In genomic region chr17:29803545-29803944, GRCm38 (mm10) we compare ENCODE assay signal across 22 mouse cellular contexts.
DNase-seq lines count a peak whose midpoint lies in the region; ATAC-seq lines count a peak whose summit lies in the region.
"Had no signal": no experiment of that assay in that cellular context is flagged by ENCODE, and none has a peak within 500 bp of the region (broad histone marks: within the 10 kb centered on the region; RNA-seq: fewer than 3 reads in every experiment).

No protein-coding gene starts in this region.

- 73% methylated on average over 3 of the region's 3 CpGs for WGBS in kidney, embryonic 14.5 days

- peaks cover 3% of the 10 kb centered on the region; the same call in 1 of the 2 replicates for H3K27me3 ChIP-seq in kidney, embryonic 14.5 days (ENCODE audit: control insufficient read depth, insufficient read depth, low read length)
- H3K27me3 ChIP-seq: forebrain, embryonic 13.5 days; hindbrain, embryonic 15.5 days had no signal

- no peak overlapping the region for H3K27ac ChIP-seq in kidney, embryonic 14.5 days (ENCODE audit: low read depth, low read length)
- H3K27ac ChIP-seq: forebrain, embryonic 10.5 days; forebrain, embryonic 13.5 days; gastrocnemius, adult 2 months; hindbrain, embryonic 12.5 days; hindbrain, embryonic 15.5 days had no signal

- peaks cover 6% of the 10 kb centered on the region for H3K9me3 ChIP-seq in kidney, embryonic 14.5 days (ENCODE audit: control insufficient read depth, low read length)
- H3K9me3 ChIP-seq: hindbrain, embryonic 15.5 days had no signal

- DNase-seq in kidney, adult 11 months, result peak; percentile 55
- DNase-seq in kidney, adult 8-10 months, result peak; percentile 61 to 77
- DNase-seq in kidney, postnatal 10 days, result peak; percentile 36
- DNase-seq in kidney, postnatal 36 days, result peak; percentile 54 to 71
- no peak for DNase-seq in adrenal gland, postnatal 4 days (ENCODE audit: low spot score in 2 of 2)
- DNase-seq in retina, postnatal 1 day, result no peak
- no peak for DNase-seq in heart, adult 18-20 months
- DNase-seq: adrenal gland, adult 8-10 months; adrenal gland, postnatal 25 days; cerebellum, adult 18-20 months; cerebellum, adult 9-10 months; cerebellum, postnatal 14 days; gastrocnemius, adult 2 months; gastrocnemius, postnatal 14 days had no signal

- no peaks in the 10 kb centered on the region for H3K36me3 ChIP-seq in kidney, embryonic 14.5 days (ENCODE audit: control insufficient read depth, insufficient read depth, low read length)
- H3K36me3 ChIP-seq: forebrain, embryonic 10.5 days; hindbrain, embryonic 12.5 days; hindbrain, embryonic 15.5 days had no signal

- no peak overlapping the region for H3K4me3 ChIP-seq in kidney, embryonic 14.5 days (ENCODE audit: low read length)
- H3K4me3 ChIP-seq: forebrain, embryonic 10.5 days; forebrain, embryonic 13.5 days; gastrocnemius, adult 2 months; hindbrain, embryonic 12.5 days; hindbrain, embryonic 15.5 days had no signal

- no peak overlapping the region for H3K4me2 ChIP-seq in kidney, embryonic 14.5 days (replicated peaks; ENCODE audit: low read depth, low read length)
- H3K4me2 ChIP-seq: forebrain, embryonic 13.5 days; heart, embryonic 11.5 days; hindbrain, embryonic 12.5 days; hindbrain, embryonic 15.5 days had no signal

- H3K4me1 ChIP-seq in kidney, embryonic 14.5 days (ENCODE audit: control insufficient read depth, insufficient read depth, low read length), result no peaks in the 10 kb centered on the region

- no peak for ATAC-seq in kidney, embryonic 14.5 days (ENCODE audit: low FRiP score, low TSS enrichment)
- ATAC-seq: activated CD4-positive, CD25-positive, alpha-beta regulatory T cell, adult 4 months; forebrain, embryonic 13.5 days; forebrain, embryonic 16.5 days had no signal

- H3K9ac ChIP-seq in kidney, embryonic 14.5 days (ENCODE audit: low read depth, low read length), result no peak overlapping the region
- H3K9ac ChIP-seq: forebrain, embryonic 13.5 days; hindbrain, embryonic 12.5 days; hindbrain, embryonic 15.5 days had no signal

Comparison
In these comparisons a context has a peak if more than half of its experiments do, and no peak if none do; other contexts are left out.
1. DNase-seq: peak in kidney, adult 11 months (single experiment), kidney, adult 8-10 months (2 of 2), kidney, postnatal 10 days (single experiment) and kidney, postnatal 36 days (2 of 2); none in adrenal gland, postnatal 4 days (0 of 2), retina, postnatal 1 day (single experiment) and heart, adult 18-20 months (0 of 2).